Mouse (Mus musculus) hindbrain, postnatal 0 days (tissue): ENCODE data around the gene Acrv1. TPM values are rescaled to one million over a fixed set of nuclear protein-coding genes. Genes with fewer than 3 reads are reported as not detected.

Source experiments
- ATAC-seq: fragments of 200-750 bp; cut with Nextera tagmentation; 2 replicates; pipeline ENCODE4 v1.8.0; 2017; ENCODE audit warnings: mild to moderate bottlenecking, moderate TSS enrichment, moderate library complexity
- DNase-seq: peaks from one replicate; pipeline ENCODE4 v3.0.0-alpha.2; 2015; ENCODE audit warnings: low spot score
- H3K27ac ChIP-seq: fragments of 300-500 bp; sonication (generic); 2 replicates; pipeline ENCODE4 v1.5.1; 2014; ENCODE audit warnings: mild to moderate bottlenecking
- H3K27me3 ChIP-seq: fragments of 300-500 bp; sonication (generic); 2 replicates; pipeline ENCODE4 v1.6.1; 2014; ENCODE audit warnings: low read length, mixed read lengths; ENCODE audit not compliant: insufficient read depth
- H3K36me3 ChIP-seq: fragments of 300-500 bp; sonication (generic); 2 replicates; pipeline ENCODE4 v1.6.1; 2014; ENCODE audit warnings: low read length, mixed read lengths; ENCODE audit not compliant: insufficient read depth
- H3K4me1 ChIP-seq: fragments of 300-500 bp; sonication (generic); 2 replicates; pipeline ENCODE4 v1.6.1; 2014; ENCODE audit warnings: antibody characterized with exemption, low read length, mixed read lengths; ENCODE audit not compliant: insufficient read depth
- H3K4me2 ChIP-seq: fragments of 300-500 bp; sonication (generic); 2 replicates; pipeline ENCODE4 v1.6.1; 2014; ENCODE audit warnings: low read depth, mild to moderate bottlenecking, low read length, moderate library complexity, mixed read lengths
- H3K4me3 ChIP-seq: fragments of 300-500 bp; sonication (generic); 2 replicates; pipeline ENCODE4 v1.5.1; 2014; ENCODE audit warnings: low read length
- H3K9ac ChIP-seq: fragments of 300-500 bp; sonication (generic); replicated peaks from 2 replicates; pipeline ENCODE4 v1.6.1; 2014; ENCODE audit warnings: mild to moderate bottlenecking, low read length, moderate library complexity, mixed read lengths
- H3K9me3 ChIP-seq: fragments of 300-500 bp; sonication (generic); 2 replicates; pipeline ENCODE4 v1.6.1; 2016; ENCODE audit warnings: low read length, mixed read lengths
- CTCF ChIP-seq: IDR thresholded peaks from 2 replicates; pipeline ENCODE4 v1.5.1; 2016; ENCODE audit warnings: antibody characterized with exemption, control low read depth, low read depth
- WGBS: fragments of 180-500 bp; shearing (Covaris S2); extraction: QIAGEN DNeasy Blood & Tissue Kit; methylation state at CpG from one replicate; pipeline ENCODE4 v1.1.7; 2014; 5-methylcytosine and 5-hydroxymethylcytosine counted together
- polyA plus RNA-seq: library from polyadenylated mRNA; unstranded; fragments of >200 nt; fragmentation: Nextera tagmentation; extraction: Ambion mirVana; gene quantifications from 2 replicates; pipeline ENCODE4 v1.2.1, GENCODE M21; 2015
- total RNA-seq: library from RNA; depleted of rRNA; stranded (reverse); fragments of >200 nt; gene quantifications from 2 replicates; pipeline ENCODE4 v1.2.3, GENCODE M21; 2014; rRNA removed

Gene Acrv1
- total and polyA plus RNA-seq, 2 experiments from 2014 or later, result not detected

- DNase-seq, result peak; percentile 48
Observed at GRCm38 (mm10) chr9:36716624-36717023, 23.6 kb downstream of the Acrv1 start.

DNA sequence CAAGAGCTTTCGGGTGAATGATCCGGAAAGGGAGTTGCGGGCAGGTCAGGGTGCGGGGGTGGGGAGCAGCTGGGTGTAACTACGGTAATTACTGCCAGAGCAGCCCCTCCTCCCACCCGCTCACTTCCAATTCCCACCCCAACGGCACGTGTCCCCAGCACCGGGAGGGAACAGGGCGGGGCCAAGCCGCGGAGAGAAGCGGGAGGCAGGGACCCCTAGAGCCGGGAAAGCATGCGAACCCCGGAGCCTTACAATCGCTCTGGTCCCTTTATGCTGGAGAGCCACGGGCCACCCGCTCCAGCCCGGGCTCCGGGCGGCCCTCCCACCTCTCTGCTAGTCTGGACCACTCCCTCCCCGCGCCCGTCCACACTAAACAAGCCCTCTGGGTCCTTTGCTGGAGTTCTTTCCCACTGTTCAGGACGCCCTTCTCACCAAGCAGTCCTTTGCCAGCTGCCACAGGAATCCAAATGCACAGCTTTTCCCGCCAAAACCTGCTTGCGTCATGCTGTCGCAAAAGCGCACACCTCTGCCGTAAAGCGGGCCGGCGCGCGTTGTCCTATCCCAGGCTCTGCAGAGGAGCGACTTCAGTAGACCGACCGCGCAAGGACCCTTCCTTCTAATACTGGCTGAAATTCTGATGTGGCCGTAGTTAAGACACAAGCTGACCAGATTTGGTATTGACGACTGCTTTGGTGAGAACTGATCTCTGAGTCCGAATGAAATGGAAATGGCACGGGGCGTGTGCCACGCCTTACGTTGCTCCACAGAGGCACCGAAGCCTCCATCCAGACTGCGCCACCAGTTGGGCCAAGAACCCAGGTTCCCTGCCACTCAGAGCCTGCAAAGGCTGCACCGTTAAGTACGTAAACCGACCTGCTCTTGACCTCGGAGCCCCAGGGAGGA lies 33.4 kb downstream of the Acrv1 start:
- Histone ChIP-seq H3K9me3 (no peaks in the 10 kb centered on the region), H3K9ac (peak overlapping the region; percentile 56), H3K27me3 (no peaks in the 10 kb centered on the region), H3K27ac (peak overlapping the region; percentile 65), H3K4me2 (peak overlapping the region; percentile 96), H3K4me3 (peak overlapping the region; percentile 50), H3K36me3 (0 out of 2 replicates have a peak, but pooled peaks cover 4% of the 10 kb centered on the region), H3K4me1 (peaks cover 7% of the 10 kb centered on the region; the same call in 1 of the 2 replicates)
- DNase-seq (peak; percentile 96), ATAC-seq (peak; percentile 94)
- WGBS, result under 1% methylated on average over 52 of the region's 53 CpGs
- no peak for TF ChIP-seq CTCF

More at GRCm38 (mm10) chr9:36716624-36717023, 23.6 kb downstream of the Acrv1 start:
- Histone ChIP-seq H3K27ac (no peak overlapping the region), H3K27me3 (no peaks in the 10 kb centered on the region), H3K4me1 (no peaks in the 10 kb centered on the region), H3K9me3 (no peaks in the 10 kb centered on the region), H3K9ac (no peak overlapping the region), H3K4me3 (no peak overlapping the region), H3K4me2 (no peak overlapping the region), H3K36me3 (no peaks in the 10 kb centered on the region)
- ATAC-seq, result no peak
- TF ChIP-seq CTCF, result peak; percentile 51
- 65% methylated on average over 3 of the region's 3 CpGs for WGBS

DNA sequence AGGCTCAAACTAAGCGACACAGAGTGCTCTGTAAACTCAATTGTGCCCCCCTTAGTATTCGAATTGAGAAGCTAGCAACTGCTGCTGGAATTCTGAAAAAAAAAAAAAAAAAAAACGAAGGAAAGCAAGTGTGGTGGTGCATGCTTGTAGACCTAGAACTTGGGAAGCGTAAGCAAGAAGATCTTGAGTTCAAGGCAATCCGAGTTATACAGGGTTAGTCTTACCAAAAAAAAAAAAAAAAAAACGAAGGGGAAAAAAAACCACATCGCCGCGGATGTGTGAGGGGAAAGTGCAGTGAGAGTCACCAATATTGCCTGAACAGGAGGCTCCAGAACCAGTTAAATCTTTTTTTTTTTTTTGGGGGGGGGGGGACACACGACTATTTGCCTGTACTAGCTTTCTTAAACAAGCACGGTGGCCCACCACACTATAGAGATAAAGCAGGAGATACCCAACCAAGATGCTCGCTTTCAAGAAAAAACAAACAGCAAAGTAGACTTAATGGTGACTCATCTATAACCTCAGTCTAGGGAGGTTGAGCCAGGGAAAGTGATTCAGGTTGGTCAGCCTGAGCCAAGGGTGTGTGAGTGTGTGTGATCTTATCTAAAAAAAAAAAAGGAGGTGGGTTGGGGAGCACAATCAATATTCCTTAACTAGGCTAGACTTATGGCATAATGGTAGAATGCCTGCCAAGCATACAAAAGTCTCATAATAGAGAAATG lies 34.2 kb downstream of the Acrv1 start, which contains the start of gene Chek1:
Chek1 (minus strand) TSS at position 32 of the 722 bp plus-strand sequence.
- no peak for TF ChIP-seq CTCF
- no peak for DNase-seq
- 10% methylated on average over 12 of the region's 12 CpGs for WGBS

More for the DNA sequence above, 34.2 kb downstream of the Acrv1 start, which contains the start of gene Chek1:
- H3K4me3 ChIP-seq, result peak within 1 kb of the TSS; percentile 50
- no peaks in the 10 kb centered on the region for H3K9me3 ChIP-seq
- H3K4me1 ChIP-seq, result peaks cover 7% of the 10 kb centered on the region; the same call in 1 of the 2 replicates
- H3K9ac ChIP-seq, result peak within 1 kb of the TSS; percentile 56
- peaks cover 10% of the 10 kb centered on the region; the same call in 1 of the 2 replicates for H3K36me3 ChIP-seq
- H3K4me2 ChIP-seq, result peak within 1 kb of the TSS; percentile 96
- H3K27me3 ChIP-seq, result no peaks in the 10 kb centered on the region
- ATAC-seq, result peak; percentile 10; the same call in 1 of the 2 replicates
- peak within 1 kb of the TSS; percentile 65 for H3K27ac ChIP-seq

Other genes starting within 250 kb of the Acrv1 start
- gene Gm9513, start 217.6 kb upstream of the Acrv1 start, total RNA-seq, result not detected in 2 replicates
- gene Gm9513, start 217.6 kb upstream of the Acrv1 start, polyA plus RNA-seq, result not detected in 2 replicates
- not detected in 2 replicates for gene Gm5615, start 151.3 kb upstream of the Acrv1 start, total RNA-seq
- not detected in 2 replicates for gene Gm5615, start 151.3 kb upstream of the Acrv1 start, polyA plus RNA-seq
- not detected in 2 replicates for gene Gm17689, start 110.6 kb upstream of the Acrv1 start, total RNA-seq
- gene Gm17689, start 110.6 kb upstream of the Acrv1 start, polyA plus RNA-seq, result not detected in 2 replicates
- gene A630095E13Rik, start 49.8 kb upstream of the Acrv1 start, total RNA-seq, result not detected in 2 replicates
- not detected in 2 replicates for gene A630095E13Rik, start 49.8 kb upstream of the Acrv1 start, polyA plus RNA-seq
- gene Chek1, start 33.8 kb downstream of the Acrv1 start, total RNA-seq, result 4.3 and 5.2 TPM in 2 replicates
- 5.1 and 5.8 TPM in 2 replicates for gene Chek1, start 33.8 kb downstream of the Acrv1 start, polyA plus RNA-seq
- gene Stt3a, start 74.5 kb downstream of the Acrv1 start, total RNA-seq, result 67.4 and 80.1 TPM in 2 replicates
- gene Stt3a, start 74.5 kb downstream of the Acrv1 start, polyA plus RNA-seq, result 74.1 and 81.1 TPM in 2 replicates
- 85.0 and 93.2 TPM in 2 replicates for gene Ei24, start 104.2 kb downstream of the Acrv1 start, total RNA-seq
- gene Ei24, start 104.2 kb downstream of the Acrv1 start, polyA plus RNA-seq, result 105 and 107 TPM in 2 replicates
- gene Fez1, start 128.6 kb downstream of the Acrv1 start, total RNA-seq, result 237 and 300 TPM in 2 replicates
- gene Fez1, start 128.6 kb downstream of the Acrv1 start, polyA plus RNA-seq, result 464 and 483 TPM in 2 replicates